Mouse (Mus musculus) embryonic facial prominence, embryonic 15.5 days (tissue): ENCODE data around the gene Cenpn. TPM values are rescaled to one million over a fixed set of nuclear protein-coding genes. Genes with fewer than 3 reads are reported as not detected.
A peak's percentile ranks its signal among the peaks of the same experiment; 100 is the strongest.

Experiments used
- ATAC-seq: fragments of 200-750 bp; cut with Nextera tagmentation; 2 replicates; pipeline ENCODE4 v1.8.0; 2017; ENCODE audit warnings: low read depth, moderate TSS enrichment; ENCODE audit not compliant: insufficient number of reproducible peaks, low FRiP score, low TSS enrichment
- H3K27ac ChIP-seq: fragments of 300-500 bp; sonication (generic); replicated peaks from 2 replicates; pipeline ENCODE4 v1.5.1; 2015; ENCODE audit warnings: mild to moderate bottlenecking, inconsistent platforms
- H3K27me3 ChIP-seq: fragments of 300-500 bp; sonication (generic); 2 replicates; pipeline ENCODE4 v1.6.1; 2015; ENCODE audit warnings: inconsistent platforms
- H3K36me3 ChIP-seq: fragments of 300-500 bp; sonication (generic); 2 replicates; pipeline ENCODE4 v1.6.1; 2015; ENCODE audit warnings: mild to moderate bottlenecking, inconsistent platforms
- H3K4me1 ChIP-seq: fragments of 300-500 bp; sonication (generic); 2 replicates; pipeline ENCODE4 v1.6.1; 2015; ENCODE audit warnings: inconsistent platforms
- H3K4me2 ChIP-seq: fragments of 300-500 bp; sonication (generic); replicated peaks from 2 replicates; pipeline ENCODE4 v1.6.1; 2015; ENCODE audit warnings: mild to moderate bottlenecking, inconsistent platforms
- H3K4me3 ChIP-seq: fragments of 300-500 bp; sonication (generic); replicated peaks from 2 replicates; pipeline ENCODE4 v1.5.1; 2015; ENCODE audit warnings: mild to moderate bottlenecking, inconsistent platforms
- H3K9ac ChIP-seq: fragments of 300-500 bp; sonication (generic); 2 replicates; pipeline ENCODE4 v1.6.1; 2015; ENCODE audit warnings: inconsistent platforms
- H3K9me3 ChIP-seq: fragments of 300-500 bp; sonication (generic); replicated peaks from 2 replicates; pipeline ENCODE4 v1.6.1; 2016; ENCODE audit warnings: inconsistent platforms
- WGBS: fragments of 180-500 bp; shearing (Covaris S2); methylation state at CpG from one replicate; pipeline ENCODE4 v1.1.7; 2015; 5-methylcytosine and 5-hydroxymethylcytosine counted together
- polyA plus RNA-seq: library from polyadenylated mRNA; unstranded; fragments of >200 nt; fragmentation: Nextera tagmentation; extraction: Ambion mirVana; gene quantifications from 2 replicates; pipeline ENCODE4 v1.2.1, GENCODE M21; 2015

Gene Cenpn
- polyA plus RNA-seq, 1 experiment from 2014 or later: 27.7 TPM

GRCm38 (mm10) chr8:116952428-116952827, 30.9 kb downstream of the Cenpn start:
- WGBS: 85% methylated on average over 8 of the region's 8 CpGs
- peaks cover 46% of the 10 kb centered on the region for H3K36me3 ChIP-seq
- peaks cover 5% of the 10 kb centered on the region; the same call in 1 of the 2 replicates for H3K4me1 ChIP-seq
- H3K4me2 ChIP-seq: no peak overlapping the region
- H3K27ac ChIP-seq: no peak overlapping the region
- H3K4me3 ChIP-seq: no peak overlapping the region
- H3K9me3 ChIP-seq: no peaks in the 10 kb centered on the region
- no peak for ATAC-seq
- no peaks in the 10 kb centered on the region for H3K27me3 ChIP-seq
- no peak overlapping the region for H3K9ac ChIP-seq

GRCm38 (mm10) chr8:116954415-116954814, 32.9 kb downstream of the Cenpn start:
- WGBS: 92% methylated on average over 9 of the region's 9 CpGs
- peaks cover 59% of the 10 kb centered on the region for H3K36me3 ChIP-seq
- ATAC-seq: no peak

DNA sequence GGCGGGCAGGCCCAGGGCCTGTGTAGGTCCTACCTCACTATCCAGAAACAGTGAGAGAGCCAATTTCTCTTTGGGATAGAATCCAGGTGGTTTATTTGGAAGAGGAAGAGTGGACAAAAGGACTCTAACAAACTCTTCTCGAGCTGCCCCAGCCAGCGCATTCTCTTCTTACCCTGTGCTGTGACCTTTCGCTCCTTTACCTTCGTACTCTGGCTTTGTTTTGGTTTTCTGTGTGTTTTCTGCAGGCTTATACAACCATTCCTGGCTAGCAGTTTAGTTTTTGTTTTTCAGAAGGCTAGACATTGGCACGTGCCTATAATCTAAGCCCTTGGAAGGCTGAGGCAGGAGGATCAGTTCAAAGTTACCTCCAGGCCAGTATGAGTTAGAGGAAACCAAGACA, 48.0 kb downstream of the Cenpn start:
- no peak overlapping the region for H3K4me2 ChIP-seq
- no peak overlapping the region for H3K27ac ChIP-seq
- H3K4me1 ChIP-seq: no peaks in the 10 kb centered on the region
- H3K4me3 ChIP-seq: no peak overlapping the region
- H3K9ac ChIP-seq: no peak overlapping the region
- H3K27me3 ChIP-seq: no peaks in the 10 kb centered on the region
- no peak for ATAC-seq
- H3K36me3 ChIP-seq: no peaks in the 10 kb centered on the region
- 81% methylated on average over 6 of the region's 6 CpGs for WGBS
- no peaks in the 10 kb centered on the region for H3K9me3 ChIP-seq

More at GRCm38 (mm10) chr8:116954415-116954814, 32.9 kb downstream of the Cenpn start:
- H3K9ac ChIP-seq: no peak overlapping the region
- H3K4me2 ChIP-seq: no peak overlapping the region
- no peak overlapping the region for H3K27ac ChIP-seq
- no peak overlapping the region for H3K4me3 ChIP-seq
- H3K4me1 ChIP-seq: peaks cover 5% of the 10 kb centered on the region; the same call in 1 of the 2 replicates
- H3K9me3 ChIP-seq: no peaks in the 10 kb centered on the region
- no peaks in the 10 kb centered on the region for H3K27me3 ChIP-seq

DNA sequence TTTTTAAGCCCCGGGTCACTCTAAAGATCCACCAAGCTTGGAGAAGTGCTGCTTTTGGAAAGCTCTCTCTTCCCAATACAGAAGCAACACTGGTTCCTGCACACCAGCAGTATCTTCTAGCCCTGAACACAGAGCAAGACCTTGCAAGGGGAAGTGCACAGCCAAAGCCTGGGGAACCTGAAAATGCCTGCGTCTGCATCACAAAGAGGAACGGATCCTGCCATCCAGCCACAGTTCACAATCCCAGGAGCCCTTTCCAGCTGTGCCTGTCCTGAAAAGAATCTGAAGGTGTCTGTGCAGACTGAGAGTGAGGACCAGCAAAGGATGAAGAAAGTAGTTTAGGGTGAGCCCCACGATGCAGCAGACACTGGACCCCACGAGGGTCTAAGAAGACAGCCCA, 53.5 kb downstream of the Cenpn start:
- no peak overlapping the region for H3K9ac ChIP-seq
- H3K36me3 ChIP-seq: no peaks in the 10 kb centered on the region
- no peak for ATAC-seq
- no peaks in the 10 kb centered on the region for H3K9me3 ChIP-seq
- H3K27me3 ChIP-seq: no peaks in the 10 kb centered on the region
- H3K27ac ChIP-seq: no peak overlapping the region
- peaks cover 15% of the 10 kb centered on the region for H3K4me1 ChIP-seq
- no peak overlapping the region for H3K4me3 ChIP-seq
- 23% methylated on average over 5 of the region's 5 CpGs for WGBS
- no peak overlapping the region for H3K4me2 ChIP-seq

DNA sequence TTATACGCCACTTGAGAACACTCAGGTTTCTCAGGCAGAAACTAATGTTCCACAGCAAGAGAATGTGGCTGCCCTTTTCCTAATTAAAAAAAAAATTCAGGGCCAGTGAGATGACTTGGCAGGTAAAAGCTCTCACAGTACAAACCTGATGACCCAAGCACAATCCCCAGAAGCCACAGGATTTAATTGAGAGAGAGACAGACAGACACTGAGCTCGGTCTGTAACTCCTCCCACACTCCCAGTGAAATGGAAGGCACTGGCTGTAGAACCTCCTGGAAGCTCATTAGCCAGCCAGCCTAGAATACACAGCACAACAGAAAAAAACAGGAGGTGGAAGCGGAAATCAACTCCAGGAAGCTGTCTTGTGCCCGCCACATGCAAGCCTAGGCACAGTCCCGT, 54.1 kb downstream of the Cenpn start:
- H3K27me3 ChIP-seq: no peaks in the 10 kb centered on the region
- no peak overlapping the region for H3K4me2 ChIP-seq
- peaks cover 15% of the 10 kb centered on the region for H3K4me1 ChIP-seq
- no peak overlapping the region for H3K27ac ChIP-seq
- no peaks in the 10 kb centered on the region for H3K9me3 ChIP-seq
- no peaks in the 10 kb centered on the region for H3K36me3 ChIP-seq
- WGBS: 50% methylated on average over 5 of the region's 5 CpGs
- H3K9ac ChIP-seq: no peak overlapping the region
- ATAC-seq: no peak
- H3K4me3 ChIP-seq: no peak overlapping the region

DNA sequence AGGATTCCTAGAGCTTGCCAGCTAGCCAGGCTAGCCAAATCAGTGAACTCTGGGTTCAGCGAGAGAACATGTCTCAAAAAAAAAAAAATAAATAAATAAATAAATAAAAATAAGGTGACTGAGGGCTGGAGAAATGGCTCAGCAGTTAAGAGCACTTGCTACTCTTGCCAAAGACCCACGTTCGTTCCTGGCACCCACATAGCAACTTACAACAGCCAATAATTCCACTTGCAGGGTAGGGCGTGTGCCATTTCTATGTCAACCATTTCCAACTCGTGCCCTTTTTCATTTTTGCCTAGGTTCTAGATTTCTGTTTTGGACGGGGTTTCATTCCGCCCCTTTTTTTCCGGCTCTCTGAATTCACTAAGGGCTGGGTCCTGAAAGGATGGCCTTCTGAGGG, 56.5 kb downstream of the Cenpn start:
- Histone ChIP-seq H3K9ac (peak overlapping the region; percentile 47), H3K4me2 (peak overlapping the region; percentile 88), H3K4me3 (peak overlapping the region; percentile 96), H3K4me1 (peaks cover 15% of the 10 kb centered on the region), H3K36me3 (no peaks in the 10 kb centered on the region), H3K9me3 (no peaks in the 10 kb centered on the region), H3K27ac (no peak overlapping the region), H3K27me3 (no peaks in the 10 kb centered on the region)
- WGBS: 31% methylated on average over 8 of the region's 8 CpGs
- no peak for ATAC-seq

DNA sequence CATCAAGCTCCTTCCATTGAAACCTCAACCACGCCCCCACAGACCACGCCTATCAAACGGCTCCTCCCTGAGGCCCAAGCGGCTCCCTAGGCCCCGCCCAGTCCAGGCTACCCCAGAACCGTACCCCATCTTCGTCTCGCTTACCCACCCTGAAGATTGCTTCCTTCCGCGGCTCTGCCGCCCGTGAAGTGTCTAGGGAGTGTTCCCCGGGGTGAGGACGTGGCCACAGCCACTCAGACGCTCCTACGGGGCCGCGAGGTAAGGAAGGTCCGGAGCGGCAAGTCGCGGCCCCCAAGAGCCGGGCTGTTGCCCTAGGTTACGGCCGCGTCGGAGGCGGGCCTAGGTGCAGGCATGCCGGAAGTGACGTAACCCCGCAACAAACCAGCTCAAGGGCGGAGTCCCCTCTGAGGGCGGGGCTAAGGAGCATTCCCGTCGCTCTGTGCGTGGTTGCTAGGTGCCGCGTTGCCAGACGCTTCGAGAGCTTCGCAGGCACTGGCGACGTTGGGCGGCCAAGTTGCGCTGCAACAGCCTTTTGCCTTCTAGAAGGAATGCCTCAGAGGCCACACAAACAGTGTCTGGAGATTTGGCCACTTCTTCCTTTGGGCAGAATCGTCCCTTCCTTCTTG, 57.2 kb downstream of the Cenpn start, which contains the start of gene 1700030J22Rik:
Gene 1700030J22Rik, minus strand, starts transcription at position 329 of the 626 bp plus-strand sequence.
- under 1% methylated on average over 46 of the region's 46 CpGs for WGBS
- Histone ChIP-seq H3K4me1 (peaks cover 15% of the 10 kb centered on the region), H3K27ac (peak within 1 kb of the TSS; percentile 73)

DNA sequence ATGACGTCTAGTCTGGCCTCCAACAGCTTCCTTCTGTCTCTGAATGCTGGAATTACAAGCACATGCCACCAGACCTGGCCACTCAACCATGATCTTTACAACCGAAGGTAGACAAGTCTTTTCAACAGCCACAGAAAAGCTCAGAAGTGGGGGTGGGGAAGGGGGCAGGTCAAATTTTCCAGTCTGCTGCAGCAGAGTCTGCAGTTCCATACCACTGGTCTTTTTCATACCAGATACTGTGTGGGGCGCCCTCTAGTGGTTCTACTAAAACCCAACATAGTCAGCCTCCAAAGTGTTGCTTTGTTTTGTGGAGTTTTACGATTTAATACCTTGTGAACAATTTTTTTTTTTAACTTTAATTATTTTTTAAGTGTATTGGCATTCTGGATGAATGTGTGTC, 58.6 kb downstream of the Cenpn start:
- no peak for ATAC-seq
- Histone ChIP-seq H3K27me3 (no peaks in the 10 kb centered on the region), H3K4me3 (no peak overlapping the region), H3K9ac (no peak overlapping the region), H3K4me2 (no peak overlapping the region), H3K4me1 (peaks cover 15% of the 10 kb centered on the region), H3K9me3 (no peaks in the 10 kb centered on the region), H3K36me3 (peaks cover 11% of the 10 kb centered on the region; the same call in 1 of the 2 replicates), H3K27ac (no peak overlapping the region)
- 17% methylated on average over 4 of the region's 4 CpGs for WGBS

More for the DNA sequence above, 57.2 kb downstream of the Cenpn start, which contains the start of gene 1700030J22Rik:
- Histone ChIP-seq H3K9me3 (no peaks in the 10 kb centered on the region), H3K36me3 (peaks cover 6% of the 10 kb centered on the region; the same call in 1 of the 2 replicates), H3K4me2 (peak within 1 kb of the TSS; percentile 88), H3K4me3 (peak within 1 kb of the TSS; percentile 96), H3K9ac (peak within 1 kb of the TSS; percentile 47), H3K27me3 (no peaks in the 10 kb centered on the region)
- ATAC-seq: peak; percentile 99

GRCm38 (mm10) chr8:116989842-116990241, 68.3 kb downstream of the Cenpn start:
- Histone ChIP-seq H3K27me3 (no peaks in the 10 kb centered on the region), H3K4me2 (no peak overlapping the region), H3K9me3 (no peaks in the 10 kb centered on the region), H3K4me1 (peaks cover 14% of the 10 kb centered on the region; the same call in 1 of the 2 replicates), H3K4me3 (no peak overlapping the region), H3K27ac (no peak overlapping the region), H3K36me3 (peaks cover 11% of the 10 kb centered on the region), H3K9ac (no peak overlapping the region)
- no peak for ATAC-seq
- WGBS: 94% methylated on average over 3 of the region's 3 CpGs

Other genes with a start within 250 kb of the Cenpn start
- gene Cdyl2, start 188.7 kb upstream of the Cenpn start, polyA plus RNA-seq: 8.5 and 9.1 TPM in 2 replicates
- gene Cmc2, start 275 bp upstream of the Cenpn start, polyA plus RNA-seq: 66.8 and 73.5 TPM in 2 replicates
- gene Atmin, start 21.7 kb downstream of the Cenpn start, polyA plus RNA-seq: 10.9 and 12.5 TPM in 2 replicates
- 3.4 and 4.1 TPM in 2 replicates for gene 1700030J22Rik, start 57.2 kb downstream of the Cenpn start, polyA plus RNA-seq
- gene Gcsh, start 71.8 kb downstream of the Cenpn start, polyA plus RNA-seq: 82.4 and 86.5 TPM in 2 replicates
- 0.16 and 0.31 TPM in 2 replicates for gene Pkd1l2, start 160.7 kb downstream of the Cenpn start, polyA plus RNA-seq
- 0.29 and 0.37 TPM in 2 replicates for gene Bco1, start 174.1 kb downstream of the Cenpn start, polyA plus RNA-seq
- gene Gan, start 236.4 kb downstream of the Cenpn start, polyA plus RNA-seq: 2.9 and 3.3 TPM in 2 replicates